Mouse (Mus musculus) heart, postnatal 0 days (tissue): ENCODE data around the gene Helz2. TPM values are rescaled to one million over a fixed set of nuclear protein-coding genes. Genes with fewer than 3 reads are reported as not detected.

Experiments used
- ATAC-seq: fragments of 200-750 bp; cut with Nextera tagmentation; 2 replicates; pipeline ENCODE4 v1.8.0; 2017; ENCODE audit warnings: low read depth, moderate number of reproducible peaks, moderate library complexity; ENCODE audit not compliant: insufficient read depth
- DNase-seq: peaks from one replicate; pipeline ENCODE4 v3.0.0-alpha.2; 2016; ENCODE audit warnings: low spot score
- H3K27ac ChIP-seq: fragments of 300-500 bp; sonication (generic); 2 replicates; pipeline ENCODE4 v1.5.1; 2014; ENCODE audit warnings: low read depth, mild to moderate bottlenecking
- H3K27me3 ChIP-seq: fragments of 300-500 bp; sonication (generic); 2 replicates; pipeline ENCODE4 v1.6.1; 2014; ENCODE audit warnings: low read length, mixed read lengths; ENCODE audit not compliant: control insufficient read depth, insufficient read depth
- H3K36me3 ChIP-seq: fragments of 300-500 bp; sonication (generic); replicated peaks from 2 replicates; pipeline ENCODE4 v1.6.1; 2014; ENCODE audit warnings: low read length, mixed read lengths; ENCODE audit not compliant: control insufficient read depth, insufficient read depth
- H3K4me1 ChIP-seq: fragments of 300-500 bp; sonication (generic); 2 replicates; pipeline ENCODE4 v1.6.1; 2014; ENCODE audit warnings: antibody characterized with exemption; ENCODE audit not compliant: control insufficient read depth, insufficient read depth
- H3K4me2 ChIP-seq: fragments of 300-500 bp; sonication (generic); 2 replicates; pipeline ENCODE4 v1.6.1; 2014; ENCODE audit warnings: low read depth, mild to moderate bottlenecking, low read length, moderate library complexity
- H3K4me3 ChIP-seq: fragments of 300-500 bp; sonication (generic); 2 replicates; pipeline ENCODE4 v1.5.1; 2014; ENCODE audit warnings: low read depth, low read length
- H3K9ac ChIP-seq: fragments of 300-500 bp; sonication (generic); replicated peaks from 2 replicates; pipeline ENCODE4 v1.6.1; 2014; ENCODE audit warnings: low read depth, low read length, mixed read lengths
- H3K9me3 ChIP-seq: fragments of 300-500 bp; sonication (generic); replicated peaks from 2 replicates; pipeline ENCODE4 v1.6.1; 2016; ENCODE audit warnings: low read length; ENCODE audit not compliant: control insufficient read depth
- CTCF ChIP-seq: IDR thresholded peaks from 2 replicates; pipeline ENCODE4 v1.5.1; 2016; ENCODE audit warnings: antibody characterized with exemption, control low read depth, low read depth
- EP300 ChIP-seq: IDR thresholded peaks from 2 replicates; pipeline ENCODE4 v1.6.1; 2016; ENCODE audit warnings: antibody characterized with exemption, low read depth
- WGBS: fragments of 180-500 bp; shearing (Covaris S2); extraction: QIAGEN DNeasy Blood & Tissue Kit; methylation state at CpG from one replicate; pipeline ENCODE4 v1.1.7; 2014; 5-methylcytosine and 5-hydroxymethylcytosine counted together
- polyA plus RNA-seq: library from polyadenylated mRNA; unstranded; fragments of >200 nt; fragmentation: Nextera tagmentation; extraction: Ambion mirVana; gene quantifications from 2 replicates; pipeline ENCODE4 v1.2.1, GENCODE M21; 2015
- total RNA-seq: library from RNA; depleted of rRNA; stranded (reverse); fragments of >200 nt; gene quantifications from 2 replicates; pipeline ENCODE4 v1.2.3, GENCODE M21; 2014; ENCODE audit warnings: low replicate concordance

Helz2 gene
- total and polyA plus RNA-seq, 2 experiments from 2014 or later: 0.90 to 19.4 TPM

DNA sequence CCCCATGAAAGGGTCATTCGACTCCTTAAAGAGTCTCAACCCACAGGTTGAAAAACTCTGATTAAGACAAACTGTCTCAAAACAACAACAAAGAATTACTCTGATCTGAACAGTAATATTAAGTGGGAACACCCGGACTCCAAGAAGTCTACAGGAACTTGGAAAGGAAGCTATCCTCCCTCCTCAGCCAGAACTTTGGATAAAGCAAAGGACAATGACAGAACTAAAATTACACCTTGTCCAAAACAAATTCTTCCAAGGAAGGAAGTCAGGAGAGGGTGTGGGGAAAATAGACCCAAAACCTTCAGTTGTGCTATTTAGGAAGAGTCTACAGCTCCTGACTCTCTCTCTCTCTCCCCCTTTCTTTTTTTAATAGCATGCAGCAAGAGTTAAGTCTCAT is 30.3 kb upstream of the Helz2 start:
- no peak for DNase-seq
- H3K27me3 ChIP-seq: no peaks in the 10 kb centered on the region
- no peak overlapping the region for H3K4me3 ChIP-seq
- no peak overlapping the region for H3K27ac ChIP-seq
- H3K4me2 ChIP-seq: no peak overlapping the region
- peaks cover 51% of the 10 kb centered on the region for H3K36me3 ChIP-seq
- no peak for TF ChIP-seq CTCF
- TF ChIP-seq EP300: no peak
- no peak overlapping the region for H3K9ac ChIP-seq
- H3K4me1 ChIP-seq: 0 out of 2 replicates have a peak, but pooled peaks cover 4% of the 10 kb centered on the region
- no peak for ATAC-seq
- H3K9me3 ChIP-seq: no peaks in the 10 kb centered on the region
- 67% methylated on average over 2 of the region's 2 CpGs for WGBS

DNA sequence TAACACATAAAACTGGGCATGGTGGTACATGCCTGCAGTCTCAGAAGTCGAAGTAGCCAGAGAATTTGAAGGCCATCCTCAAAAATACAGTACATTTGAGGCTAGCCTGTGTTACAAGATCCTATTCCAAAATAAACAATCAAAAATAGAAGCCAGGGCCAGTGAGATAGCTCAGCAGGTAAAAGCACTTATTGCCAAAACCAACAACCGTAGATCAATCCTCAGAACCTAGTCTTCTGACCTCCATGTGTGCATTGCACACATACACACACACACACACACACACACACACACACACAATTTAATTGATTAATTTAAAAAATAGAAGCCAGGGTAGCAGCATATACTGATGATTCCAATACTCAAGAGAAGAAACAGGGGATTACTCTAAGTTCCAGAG is 25.0 kb upstream of the Helz2 start:
- WGBS: 92% methylated on average over 2 of the region's 2 CpGs
- peaks cover 65% of the 10 kb centered on the region for H3K36me3 ChIP-seq

DNA sequence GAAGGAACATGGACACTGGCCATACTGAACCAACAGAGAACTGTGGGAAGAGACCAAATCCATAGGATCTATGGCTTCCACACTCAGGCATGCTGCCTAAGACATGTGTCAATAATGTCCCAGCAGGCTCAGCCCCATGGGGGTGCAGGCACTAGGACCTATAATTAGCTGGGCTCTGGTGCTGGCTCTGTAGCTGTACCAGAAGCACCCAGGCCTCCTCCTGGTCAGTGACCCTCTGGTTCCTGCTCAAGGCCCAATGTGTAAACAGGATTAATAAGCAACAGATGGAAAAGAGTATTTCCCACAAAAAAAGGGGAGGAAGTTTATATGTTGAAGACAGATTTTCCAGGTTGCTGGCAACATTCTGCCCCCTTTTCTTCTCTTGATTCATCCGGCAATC is 11.4 kb upstream of the Helz2 start:
- WGBS: 100% methylated on average over 1 of the region's 1 CpGs
- H3K4me1 ChIP-seq: no peaks in the 10 kb centered on the region
- DNase-seq (no peak), ATAC-seq (no peak)
- no peak overlapping the region for H3K4me3 ChIP-seq
- H3K27me3 ChIP-seq: no peaks in the 10 kb centered on the region
- no peaks in the 10 kb centered on the region for H3K9me3 ChIP-seq
- no peak overlapping the region for H3K4me2 ChIP-seq
- no peak overlapping the region for H3K27ac ChIP-seq
- TF ChIP-seq EP300: no peak
- H3K36me3 ChIP-seq: peaks cover 70% of the 10 kb centered on the region
- H3K9ac ChIP-seq: no peak overlapping the region

More for the DNA sequence above, 25.0 kb upstream of the Helz2 start:
- ATAC-seq (no peak), DNase-seq (no peak)
- TF ChIP-seq EP300 (no peak), CTCF (no peak)
- Histone ChIP-seq H3K9ac (no peak overlapping the region), H3K4me2 (no peak overlapping the region), H3K4me3 (no peak overlapping the region), H3K27me3 (no peaks in the 10 kb centered on the region), H3K4me1 (no peaks in the 10 kb centered on the region), H3K27ac (no peak overlapping the region), H3K9me3 (no peaks in the 10 kb centered on the region)

DNA sequence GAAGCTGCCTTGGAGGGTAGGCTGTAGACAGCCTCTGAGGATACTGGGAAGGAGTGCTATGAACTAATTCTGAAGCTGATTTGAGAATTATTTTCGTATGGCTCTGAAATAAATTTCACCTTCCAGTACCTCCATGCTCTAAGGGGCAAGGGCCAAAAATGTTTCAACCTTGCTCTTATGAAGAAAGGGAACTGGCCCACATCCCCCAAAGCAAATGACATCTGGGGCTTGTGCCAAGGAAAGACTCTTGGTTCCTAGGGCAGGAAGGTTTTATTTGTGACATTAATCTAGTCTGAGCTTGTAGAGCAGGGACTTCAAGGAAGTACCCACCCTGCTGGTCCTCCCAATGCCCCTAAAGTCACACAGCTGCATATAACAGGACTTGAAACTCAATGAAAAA is 10.0 kb upstream of the Helz2 start:
- no peaks in the 10 kb centered on the region for H3K9me3 ChIP-seq
- no peak for ATAC-seq

DNA sequence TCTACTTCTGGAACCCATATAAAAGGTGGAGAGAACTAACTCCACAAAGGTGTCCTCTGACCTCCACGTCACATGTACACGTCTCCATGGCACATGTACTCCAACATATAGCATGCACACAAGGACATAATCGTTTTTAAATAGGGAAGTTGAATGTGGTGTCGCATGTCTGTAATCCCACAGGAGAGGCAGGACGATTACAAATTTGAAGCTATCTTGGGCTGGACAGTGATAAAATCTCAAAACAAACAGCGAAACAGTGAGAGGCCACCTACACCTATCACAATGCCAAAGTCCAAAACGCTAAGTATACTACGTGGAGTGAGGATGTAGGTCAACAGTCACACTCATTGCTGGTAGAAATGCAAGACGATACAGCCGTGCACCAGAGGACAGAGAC is 7.4 kb upstream of the Helz2 start:
- Histone ChIP-seq H3K9ac (no peak overlapping the region), H3K27ac (no peak overlapping the region), H3K27me3 (no peaks in the 10 kb centered on the region), H3K4me3 (no peak overlapping the region), H3K4me1 (no peaks in the 10 kb centered on the region), H3K36me3 (peaks cover 34% of the 10 kb centered on the region), H3K9me3 (no peaks in the 10 kb centered on the region), H3K4me2 (no peak overlapping the region)
- ATAC-seq (no peak), DNase-seq (no peak)
- WGBS: 80% methylated on average over 10 of the region's 10 CpGs
- TF ChIP-seq EP300 (no peak), CTCF (no peak)

More for the DNA sequence above, 10.0 kb upstream of the Helz2 start:
- Histone ChIP-seq H3K36me3 (peaks cover 56% of the 10 kb centered on the region), H3K4me3 (no peak overlapping the region), H3K9ac (no peak overlapping the region), H3K27ac (no peak overlapping the region), H3K27me3 (no peaks in the 10 kb centered on the region), H3K4me2 (no peak overlapping the region), H3K4me1 (no peaks in the 10 kb centered on the region)
- no peak for DNase-seq
- 78% methylated on average over 1 of the region's 1 CpGs for WGBS
- TF ChIP-seq EP300 (no peak), CTCF (no peak)

DNA sequence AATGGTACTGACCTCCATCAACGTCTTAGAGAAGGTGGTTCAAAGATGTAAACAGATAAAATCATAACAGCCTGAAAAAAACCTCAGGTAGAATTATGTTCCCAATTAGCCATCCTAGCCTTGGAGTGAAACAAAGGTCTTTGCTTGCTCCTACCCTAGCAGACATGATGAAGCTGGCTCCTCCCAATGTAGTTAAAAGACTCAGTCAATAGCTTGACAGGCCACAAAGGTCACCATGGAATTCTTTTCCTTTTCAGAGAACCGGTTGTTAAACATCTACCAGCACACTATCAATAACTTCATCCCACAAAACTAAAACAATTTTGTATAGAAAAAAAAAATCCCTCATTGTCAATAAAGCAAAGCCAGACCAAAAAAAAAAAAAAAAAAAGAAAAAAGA is 3.2 kb upstream of the Helz2 start:
- Histone ChIP-seq H3K27me3 (no peaks in the 10 kb centered on the region), H3K27ac (no peak overlapping the region), H3K4me1 (0 out of 2 replicates have a peak, but pooled peaks cover 9% of the 10 kb centered on the region), H3K36me3 (peaks cover under 1% of the 10 kb centered on the region; the same call in 1 of the 2 replicates), H3K4me2 (no peak overlapping the region), H3K9ac (no peak overlapping the region), H3K9me3 (no peaks in the 10 kb centered on the region), H3K4me3 (no peak overlapping the region)
- DNase-seq (no peak), ATAC-seq (no peak)
- TF ChIP-seq EP300: no peak
- no peak for TF ChIP-seq CTCF
- WGBS: 51% methylated on average over 2 of the region's 2 CpGs
